Mouse (Mus musculus) ES-Bruce4 (cell line): Measurements from ENCODE around the gene Pitpna.

ENCODE experiments used
- CTCF ChIP-seq: IDR thresholded peaks from one replicate; pipeline ENCODE4 v1.8.1; 2011; ENCODE audit warnings: low read depth, low read length
- POLR2A ChIP-seq: IDR thresholded peaks from one replicate; pipeline ENCODE4 v1.8.1; 2011; ENCODE audit warnings: low read length; ENCODE audit not compliant: insufficient read depth

- TF ChIP-seq POLR2A (no peak), CTCF (no peak)
Measured at GRCm38 (mm10) chr11:75604826-75605225, 16.9 kb downstream of the Pitpna start.
